In genomic region chr15:12493258-12493657, GRCm38 (mm10) we compare ENCODE assay signal across 8 mouse cellular contexts.
DNase-seq lines count a peak whose midpoint lies in the region; TF ChIP-seq lines count a peak whose summit lies in the region.

No protein-coding gene starts in this region.

- intact Hi-C loops in heart, adult 2 months (cut with DNase I): loop anchor here (5.0 kb wide), 1 partner anchor 56 kb away; no protein-coding TSS in a partner anchor

- peak; percentile 31 to 33 for DNase-seq in heart, adult 2 months
- DNase-seq in heart, adult 11 months: no peak
- DNase-seq in heart, postnatal 4 days: peak; percentile 33
- DNase-seq in kidney, postnatal 25 days: peak; percentile 60 to 68
- DNase-seq in ovary, postnatal 10 days (ENCODE audit: low spot score): peak; percentile 27
- DNase-seq in spleen, adult 12 weeks (ENCODE audit: low spot score): no peak
- no peak for DNase-seq in neural tube, embryonic 10.5 days (ENCODE audit: extremely low spot score, low spot score)
- no peak for DNase-seq in midbrain, embryonic 10.5 days (ENCODE audit: low spot score)

- TF ChIP-seq CTCF in heart, adult 2 months (IDR thresholded peaks at IDR 0.05): no peak

- H3K79me2 ChIP-seq in heart, adult 2 months (replicated peaks; ENCODE audit: control insufficient read depth, insufficient read depth, low read length): no peaks in the 10 kb centered on the region; the same call in none of the 2 replicates

- no peaks in the 10 kb centered on the region for H3K27me3 ChIP-seq in heart, adult 2 months (ENCODE audit: control insufficient read depth, insufficient read depth, low read length)
- H3K27me3 ChIP-seq in midbrain, embryonic 10.5 days (ENCODE audit: low read depth, poor library complexity, severe bottlenecking): no peaks in the 10 kb centered on the region

- TF ChIP-seq POLR2A in heart, adult 2 months (IDR thresholded peaks at IDR 0.05; ENCODE audit: insufficient read depth, low read depth, low read length): no peak

- WGBS in heart, adult 2 months: 58% methylated on average over 7 of the region's 7 CpGs
- 75% methylated on average over 7 of the region's 7 CpGs for WGBS in midbrain, embryonic 10.5 days

- peak overlapping the region; percentile 20 for H3K27ac ChIP-seq in heart, adult 2 months
- H3K27ac ChIP-seq in midbrain, embryonic 10.5 days (replicated peaks): no peak overlapping the region

- H3K9me3 ChIP-seq in midbrain, embryonic 10.5 days (replicated peaks): no peaks in the 10 kb centered on the region

- peaks cover 22% of the 10 kb centered on the region for H3K4me1 ChIP-seq in heart, adult 2 months (ENCODE audit: control insufficient read depth, insufficient read depth, low read length)
- H3K4me1 ChIP-seq in midbrain, embryonic 10.5 days: peaks cover 48% of the 10 kb centered on the region

- H3K36me3 ChIP-seq in heart, adult 2 months (ENCODE audit: control insufficient read depth, insufficient read depth, low read length): no peaks in the 10 kb centered on the region
- H3K36me3 ChIP-seq in midbrain, embryonic 10.5 days: no peaks in the 10 kb centered on the region

- no peak overlapping the region for H3K9ac ChIP-seq in heart, adult 2 months (ENCODE audit: low read depth, low read length)

- no peak for TF ChIP-seq EP300 in heart, adult 2 months (IDR thresholded peaks at IDR 0.05; ENCODE audit: insufficient read depth, low read depth, low read length)

- no peak overlapping the region for H3K4me3 ChIP-seq in heart, adult 2 months
- H3K4me3 ChIP-seq in midbrain, embryonic 10.5 days: no peak overlapping the region

Comparison
In these comparisons a context has a peak if more than half of its experiments do, and no peak if none do; other contexts are left out.
1. DNase-seq: peak in heart, adult 2 months (2 of 2), heart, postnatal 4 days (single experiment), kidney, postnatal 25 days (2 of 2) and ovary, postnatal 10 days (single experiment); none in heart, adult 11 months (single experiment), spleen, adult 12 weeks (single experiment), neural tube, embryonic 10.5 days (single experiment) and midbrain, embryonic 10.5 days (single experiment).